Mouse (Mus musculus) layer of hippocampus, postnatal 10 days (tissue): Measurements from ENCODE around the gene Ptprq. TPM values are rescaled to one million over a fixed set of nuclear protein-coding genes. Genes with fewer than 3 reads are reported as not detected.

ENCODE experiments used
- DNase-seq, 2 experiments: peaks; one replicate each; pipeline ENCODE4 v3.0.0; 2021; ENCODE audit warnings: low spot score in 2 of 2
- total RNA-seq, 2 experiments: library from RNA; stranded (reverse); gene quantifications; 2 replicates each; pipeline ENCODE4 v1.2.3; 2021

Ptprq gene
- total RNA-seq, 2 experiments from 2014 or later: 0.40 to 0.41 TPM

DNA sequence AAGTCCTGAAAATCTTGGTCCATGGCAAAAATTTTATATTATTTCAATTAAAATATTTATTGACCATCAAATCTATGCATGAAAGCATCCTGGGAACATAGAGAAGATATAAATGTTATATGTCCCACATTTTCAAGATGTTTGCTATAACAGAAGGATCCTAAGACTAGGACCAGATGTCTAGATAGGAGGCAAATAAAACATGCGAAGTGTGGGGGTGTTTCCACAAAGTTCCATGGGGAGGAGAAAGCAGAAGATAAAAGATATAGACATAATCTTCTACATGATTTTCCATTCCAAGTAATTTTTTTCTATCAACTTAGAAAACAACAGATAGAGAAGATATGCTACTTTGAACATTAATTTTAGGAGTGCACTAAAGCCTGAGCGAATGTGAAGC lies 70.2 kb downstream of the Ptprq start:
- DNase-seq: no peak

DNA sequence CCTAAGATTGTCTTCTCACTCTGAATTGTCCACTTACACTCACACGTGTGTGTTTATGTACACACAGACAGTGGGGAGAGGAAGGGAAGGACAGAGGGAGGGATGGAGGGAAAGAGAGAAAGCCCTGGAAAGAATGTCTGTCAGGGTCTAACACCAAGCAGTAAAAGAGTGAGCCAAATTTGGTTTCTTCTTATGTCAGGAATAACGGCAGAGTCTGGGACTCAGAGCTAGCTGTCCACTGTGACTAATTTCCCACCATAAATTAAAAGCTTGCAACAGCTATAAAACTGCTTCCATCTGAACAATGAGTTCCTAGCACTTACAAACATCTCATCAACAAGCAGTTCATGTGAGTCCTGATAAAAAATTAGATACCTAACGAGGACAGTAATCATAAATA lies 91.7 kb downstream of the Ptprq start:
- no peak for DNase-seq

DNA sequence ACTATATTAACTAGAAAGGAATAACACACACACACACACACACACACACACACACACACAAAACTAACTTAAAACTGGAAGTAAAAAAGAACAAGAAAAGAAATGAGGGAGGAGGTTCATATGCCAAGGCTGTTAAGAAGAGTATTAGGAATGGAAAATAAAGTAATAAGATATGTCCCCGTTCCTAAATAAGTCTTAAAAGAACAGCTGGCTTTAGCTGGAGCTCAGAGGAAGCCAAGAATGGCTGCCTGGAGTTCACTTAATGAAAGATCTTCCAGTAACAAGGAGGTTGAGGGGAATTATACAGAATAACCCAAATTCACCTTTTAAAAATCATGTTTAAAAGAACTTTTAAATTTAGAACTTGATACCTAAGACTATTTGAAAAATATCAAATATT lies 93.2 kb downstream of the Ptprq start:
- no peak for DNase-seq

DNA sequence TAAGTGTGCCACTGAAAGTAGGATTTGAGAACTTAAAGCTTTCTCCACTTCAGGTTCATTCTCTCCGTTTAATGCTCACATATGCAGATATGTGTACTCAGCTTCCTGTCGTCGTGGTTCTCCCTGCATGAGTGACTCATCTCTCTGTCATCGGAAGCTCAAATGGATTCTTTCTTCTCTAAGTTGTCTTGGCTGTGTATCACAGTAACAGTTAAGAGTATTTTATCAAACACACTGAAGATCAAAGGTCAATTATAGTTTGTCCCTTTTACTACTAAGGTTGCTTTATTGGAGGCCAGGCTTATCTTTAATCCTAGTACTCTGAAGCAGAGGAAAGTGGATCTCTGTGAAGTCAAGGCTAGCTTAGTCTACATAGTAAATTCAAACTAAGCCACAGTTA lies 95.6 kb downstream of the Ptprq start:
- DNase-seq: no peak

DNA sequence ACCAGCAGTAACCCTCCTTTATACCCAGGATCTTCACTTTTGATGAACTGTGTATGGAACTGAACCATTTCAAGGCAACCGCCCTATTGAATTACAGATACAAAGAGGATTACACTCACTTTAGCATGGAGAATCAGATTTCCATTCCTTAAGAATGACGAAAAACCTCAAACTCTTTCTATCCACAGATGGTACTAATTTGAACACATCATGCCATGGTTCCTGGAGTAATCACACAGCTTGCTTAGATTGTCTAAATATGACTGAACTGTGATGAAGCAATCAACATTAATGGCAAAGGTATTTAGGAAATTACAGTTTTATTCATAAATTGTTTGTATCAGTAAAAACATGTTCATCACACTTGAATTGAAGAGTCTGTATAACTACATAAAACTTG lies 104.4 kb downstream of the Ptprq start:
- no peak for DNase-seq

DNA sequence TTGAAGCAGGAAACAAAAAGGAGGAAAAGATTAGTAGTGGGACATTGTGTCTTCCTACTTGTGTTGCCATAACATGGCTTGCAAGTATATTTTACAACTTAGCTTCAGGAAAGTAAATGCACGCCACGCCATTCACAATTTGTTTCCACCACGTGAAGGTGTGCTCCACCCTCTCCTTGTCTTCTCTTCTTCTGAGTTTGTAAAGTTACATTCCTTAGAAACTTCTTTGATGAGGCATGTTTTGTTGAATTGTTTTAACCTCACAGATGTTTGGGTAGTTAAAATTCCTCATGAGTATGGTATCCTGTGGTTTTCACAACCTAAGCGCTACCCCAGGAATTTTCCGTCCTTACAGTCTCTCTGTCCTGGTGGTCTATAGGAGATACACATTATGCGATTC lies 118.5 kb downstream of the Ptprq start:
- no peak for DNase-seq

DNA sequence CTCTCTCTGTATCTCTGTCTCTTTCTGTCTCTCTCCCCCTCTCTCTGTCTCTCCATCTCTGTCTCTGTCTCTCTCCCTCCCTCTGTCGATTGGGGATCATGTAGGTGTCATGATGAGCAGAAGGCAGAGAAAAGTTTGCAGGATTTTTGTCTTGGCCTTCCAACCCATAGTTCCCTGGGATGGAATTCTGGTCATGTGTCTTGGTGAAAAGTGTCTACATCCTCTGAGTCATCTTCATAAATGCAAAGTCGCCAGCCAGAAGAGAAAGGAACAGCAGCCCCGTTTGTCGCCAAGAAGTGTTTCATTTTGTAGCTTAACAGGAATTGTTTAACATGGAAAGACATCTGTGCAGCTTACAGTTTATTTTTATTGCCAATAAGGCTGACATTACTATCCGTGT lies 136.5 kb downstream of the Ptprq start:
- no peak for DNase-seq

DNA sequence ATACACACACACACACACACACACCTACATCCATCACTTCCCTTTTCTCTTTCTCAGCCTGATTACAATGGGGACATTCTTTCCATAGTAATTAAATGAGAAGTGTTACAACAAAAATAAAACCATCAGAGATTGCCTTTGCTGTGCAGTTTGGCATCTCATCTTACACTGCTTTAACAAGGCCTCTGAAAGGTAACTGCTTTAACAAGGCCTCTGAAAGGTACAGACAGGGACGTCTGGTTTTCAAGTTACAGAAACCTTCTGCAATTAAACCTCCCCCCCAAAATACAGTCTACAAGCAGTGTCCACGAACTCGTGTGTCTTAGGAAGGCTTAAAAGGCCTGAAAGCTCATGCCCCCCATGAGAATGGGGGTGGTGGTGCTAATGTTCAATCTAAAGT lies 150.8 kb downstream of the Ptprq start:
- no peak for DNase-seq

DNA sequence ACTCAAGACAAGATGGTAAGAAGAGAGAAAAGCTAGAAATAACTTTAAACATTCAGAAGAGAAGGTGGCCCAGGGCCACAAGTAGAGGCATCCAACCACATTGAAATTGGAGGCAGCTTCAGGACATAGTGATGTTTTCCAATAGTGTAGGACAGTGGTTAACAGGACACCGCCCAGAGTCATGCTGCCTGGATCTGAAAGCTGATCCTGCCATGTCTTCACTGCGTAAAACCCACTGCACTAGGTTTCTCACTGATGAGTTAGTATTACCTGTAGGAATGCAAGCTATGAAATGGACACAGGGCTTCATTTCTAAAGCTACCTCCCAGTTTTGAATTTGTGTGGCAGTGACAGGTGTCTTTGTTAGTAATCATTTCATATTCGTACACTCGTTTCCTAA lies 151.6 kb downstream of the Ptprq start:
- no peak for DNase-seq

DNA sequence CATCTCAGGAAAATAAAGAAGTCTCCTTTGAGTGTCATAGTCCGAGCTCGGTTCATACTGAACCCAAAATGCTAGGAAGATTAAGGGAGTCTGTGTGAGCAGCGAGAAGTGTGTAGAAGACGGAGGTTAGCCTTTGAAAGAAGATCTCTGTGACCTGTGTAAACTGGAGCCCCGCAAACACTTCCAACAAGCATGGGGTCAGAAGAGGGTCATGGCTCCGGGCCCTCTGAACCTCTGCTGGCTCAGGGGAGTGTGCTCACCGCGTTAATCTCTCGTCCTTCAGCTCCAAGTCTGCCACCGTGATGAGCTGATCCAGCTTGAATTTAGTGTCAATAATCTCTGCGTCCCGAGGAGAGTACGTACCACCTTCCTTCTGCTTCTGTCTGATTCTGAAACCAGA lies 157.0 kb downstream of the Ptprq start:
- no peak for DNase-seq

DNA sequence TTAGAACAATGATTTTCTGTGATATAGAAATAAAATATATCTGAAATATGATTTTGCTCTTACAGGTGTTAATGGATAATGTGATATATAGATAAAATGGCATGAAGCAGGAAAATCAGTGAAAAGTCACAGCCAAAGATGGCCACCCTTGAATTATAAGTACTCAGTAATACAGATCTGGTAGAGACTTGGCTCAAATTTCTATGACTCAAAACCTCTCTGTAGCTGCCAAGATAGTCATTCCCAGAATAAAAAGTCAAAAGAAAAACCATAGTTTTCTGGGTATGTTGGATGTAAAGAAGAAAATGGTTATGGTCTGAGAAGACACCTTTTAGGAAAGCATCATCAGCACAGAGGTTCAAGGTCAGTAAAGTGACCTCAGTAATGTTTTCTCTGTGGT lies 159.0 kb downstream of the Ptprq start:
- no peak for DNase-seq

DNA sequence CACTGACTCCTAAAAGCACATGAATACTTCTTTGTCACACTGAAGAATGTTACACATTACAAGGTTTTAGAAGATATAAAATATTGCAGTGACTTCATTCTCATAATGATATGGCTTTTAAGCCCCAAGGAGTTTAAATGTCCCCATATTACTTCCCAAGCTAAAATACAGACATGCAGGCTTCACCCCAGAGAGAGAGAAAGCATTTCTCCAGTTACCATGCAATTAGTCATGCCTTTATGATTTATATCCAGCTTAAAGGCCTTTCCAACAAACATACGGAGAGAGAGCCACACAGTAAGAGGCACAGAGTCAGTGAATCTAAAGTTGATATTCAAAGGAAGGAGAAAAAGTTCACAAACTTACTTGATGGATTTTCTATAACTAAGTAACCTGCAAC lies 176.8 kb downstream of the Ptprq start:
- no peak for DNase-seq

DNA sequence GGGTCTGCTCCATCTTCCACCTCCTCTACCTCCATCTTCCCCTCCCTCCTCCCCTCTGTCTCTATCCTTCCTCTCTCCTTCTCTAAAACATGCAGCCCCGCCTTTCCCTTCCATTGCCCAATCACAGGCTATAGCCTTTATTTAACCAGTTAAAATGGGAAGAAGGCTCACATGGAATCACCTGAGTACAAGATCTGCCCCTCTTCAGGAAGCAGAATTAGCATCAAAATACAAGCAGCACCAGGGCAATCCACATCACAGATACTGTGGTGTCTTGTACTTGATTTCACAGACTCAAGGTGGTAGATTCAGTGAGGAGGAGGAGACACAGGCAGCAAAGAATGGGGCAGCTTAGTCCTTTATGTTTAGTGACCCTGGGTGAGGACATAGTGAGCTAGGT lies 191.1 kb downstream of the Ptprq start:
- DNase-seq: no peak

DNA sequence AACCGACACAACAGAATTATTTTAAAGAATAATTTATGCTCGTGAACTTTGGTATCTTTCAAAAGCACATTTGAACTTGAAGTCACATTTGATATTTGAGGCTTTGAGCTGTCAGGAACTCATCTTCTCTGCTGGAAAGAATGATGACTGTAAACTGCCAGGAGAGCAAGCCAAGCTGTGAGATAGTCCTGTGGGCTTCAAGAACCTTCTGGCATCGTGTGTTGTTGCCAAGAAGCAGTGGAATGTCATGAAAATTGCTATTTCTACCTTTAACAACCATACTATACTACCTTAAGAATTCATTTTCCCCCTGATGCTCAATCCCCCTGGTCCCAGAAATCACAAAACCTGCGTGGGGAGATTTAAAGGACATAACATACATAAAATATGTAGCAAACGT lies 200.6 kb downstream of the Ptprq start:
- DNase-seq: no peak

DNA sequence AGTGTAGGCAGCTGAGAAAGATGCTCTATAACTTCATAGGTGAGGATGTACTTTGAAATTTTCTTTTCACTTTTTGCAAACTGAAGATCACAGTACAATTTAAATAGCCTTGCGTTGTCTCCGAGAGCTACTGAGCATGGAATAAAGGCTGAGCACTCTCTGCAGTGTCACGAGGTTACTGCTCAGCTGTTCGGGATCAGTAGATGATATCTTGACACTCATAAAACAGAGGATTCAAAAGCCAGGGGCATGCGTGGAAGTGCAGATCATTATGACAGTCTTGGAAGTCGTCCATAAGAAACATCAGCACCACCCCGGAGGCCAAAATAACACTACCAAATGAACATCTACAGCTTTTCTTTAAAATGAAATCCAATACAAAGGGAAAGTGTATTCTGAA lies 203.2 kb downstream of the Ptprq start:
- DNase-seq: no peak

DNA sequence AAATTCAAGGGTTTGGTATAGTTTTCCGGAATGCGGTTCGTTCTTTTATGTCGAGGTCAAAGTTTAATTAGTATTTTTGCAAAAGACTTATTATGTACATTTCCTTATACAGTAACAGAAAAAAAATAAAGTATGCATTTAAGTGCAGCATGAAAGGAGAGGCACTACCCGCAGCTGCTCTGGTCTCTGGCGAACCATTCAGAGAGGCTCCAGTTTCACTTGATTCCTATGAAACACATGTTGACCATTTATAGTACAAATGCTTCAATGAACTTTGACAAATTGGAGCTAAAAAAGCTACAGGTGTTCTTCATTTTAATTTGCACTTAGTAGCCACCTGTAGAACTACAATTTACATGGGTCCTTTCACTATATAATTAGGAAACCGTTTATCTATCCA lies 205.1 kb downstream of the Ptprq start:
- no peak for DNase-seq

DNA sequence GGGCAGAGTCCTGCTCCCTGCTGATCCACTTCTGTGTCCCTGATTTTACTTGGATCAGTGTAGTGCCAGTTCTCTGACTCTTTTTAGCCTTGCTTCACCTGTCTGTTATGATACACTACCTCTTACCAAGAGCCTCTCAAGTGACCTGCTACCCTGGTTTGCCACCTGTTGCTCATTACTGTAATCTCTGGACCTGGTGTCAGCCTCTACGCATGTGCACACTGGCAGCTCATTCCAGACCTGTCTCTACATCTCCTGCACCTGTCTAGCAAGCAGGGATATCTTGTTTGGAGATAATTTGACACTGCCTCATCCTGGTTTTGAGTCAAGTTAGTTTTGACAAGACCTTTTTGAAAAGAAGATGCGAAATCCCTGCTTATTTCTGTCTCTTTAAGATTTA lies 213.5 kb downstream of the Ptprq start:
- no peak for DNase-seq

DNA sequence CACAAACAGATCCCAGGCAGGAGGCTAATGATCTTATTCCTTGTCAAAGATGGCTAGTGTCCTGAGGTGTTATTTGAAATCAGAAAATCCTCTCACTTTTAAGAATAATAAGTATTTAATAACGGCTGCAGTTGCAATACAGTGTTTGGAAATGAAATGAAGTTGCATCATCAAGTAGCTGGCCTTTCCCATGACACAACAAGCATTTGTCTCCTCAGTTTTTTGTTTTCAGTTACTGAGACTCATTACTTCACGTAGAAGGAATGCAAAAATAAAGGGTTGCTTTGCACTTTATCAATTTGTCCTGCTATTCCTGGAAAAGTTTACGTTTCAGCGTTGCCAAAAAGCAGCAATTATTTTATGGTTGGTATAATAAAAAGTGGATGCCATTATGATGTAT lies 216.4 kb downstream of the Ptprq start:
- DNase-seq: no peak

DNA sequence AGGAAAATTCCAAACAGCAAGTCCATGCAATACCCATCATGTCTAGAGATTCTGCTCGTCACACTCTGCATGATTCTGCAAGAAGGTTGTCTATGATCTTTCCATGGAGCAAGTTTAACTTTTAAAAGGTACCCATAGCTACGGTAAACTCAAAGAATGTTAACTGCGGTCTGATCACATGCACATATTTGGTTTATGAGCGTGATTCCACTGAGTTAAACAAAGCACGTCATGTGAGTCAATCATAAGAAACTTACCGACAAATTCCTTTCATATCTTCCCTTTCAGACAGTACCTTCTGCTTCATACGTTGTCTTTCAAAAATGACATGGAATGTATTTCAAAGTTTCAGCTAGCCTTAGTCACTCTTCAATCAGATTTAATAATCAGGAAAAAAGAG lies 217.7 kb downstream of the Ptprq start:
- no peak for DNase-seq

DNA sequence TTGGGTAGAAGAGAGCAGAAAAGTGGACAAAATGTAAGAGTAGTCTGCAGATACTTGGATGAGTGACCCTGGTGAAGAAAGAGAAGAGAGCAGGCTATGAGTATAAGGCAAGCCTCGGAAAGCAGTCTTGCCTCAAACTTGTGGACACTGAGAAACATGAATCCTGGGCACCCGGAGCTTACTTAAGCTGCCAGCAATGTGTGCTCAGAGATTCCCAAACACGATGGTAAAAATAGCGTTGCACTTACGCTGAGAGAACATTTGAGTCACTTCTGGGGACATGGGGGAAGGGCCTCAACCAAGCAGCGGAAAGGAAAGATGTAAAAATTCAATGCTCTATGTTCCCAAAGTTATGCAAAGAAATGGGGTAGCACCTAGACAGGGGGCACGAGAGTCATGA lies 220.2 kb downstream of the Ptprq start:
- DNase-seq: no peak

DNA sequence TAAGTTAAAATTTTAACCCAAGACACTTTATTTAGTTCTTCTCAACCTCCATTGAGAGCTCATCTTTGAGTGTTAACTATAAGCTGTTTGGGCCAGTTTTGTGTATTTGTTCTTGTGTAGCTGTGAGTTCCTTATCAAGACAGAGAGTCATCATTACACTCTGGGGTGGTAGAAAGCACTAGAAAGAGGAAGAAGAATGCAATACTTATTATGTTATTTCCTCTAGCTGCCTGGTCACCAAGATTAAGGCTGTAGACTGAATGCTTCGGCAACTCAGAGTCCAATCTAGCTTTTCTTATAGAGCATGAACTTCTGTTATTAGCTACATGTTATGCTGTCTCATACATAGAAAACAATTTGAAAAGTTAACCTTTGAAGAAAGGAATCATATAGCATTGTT lies 223.4 kb downstream of the Ptprq start:
- no peak for DNase-seq

DNA sequence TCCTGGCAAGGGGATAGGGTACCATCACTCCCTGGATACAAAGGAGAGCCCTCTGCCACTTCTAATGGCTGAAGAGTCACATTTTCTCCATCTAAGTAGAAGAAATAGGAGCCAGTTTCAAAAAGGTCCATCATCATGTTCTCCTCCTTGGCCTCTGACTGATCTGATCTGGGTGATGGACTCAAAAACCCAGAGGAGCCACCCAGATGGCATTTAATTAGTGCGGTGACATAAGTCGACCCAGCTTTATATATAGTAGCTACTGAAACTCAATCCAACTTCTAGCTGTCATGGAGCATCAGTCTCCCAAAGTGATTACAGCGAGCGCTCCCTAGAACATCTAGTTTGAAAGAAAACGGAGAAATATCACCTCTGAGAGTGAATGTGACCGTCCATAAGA lies 225.3 kb downstream of the Ptprq start, which contains the start of gene Myf6:
TSS of gene Myf6 (minus strand) at position 170 of the 400 bp plus-strand sequence.
- no peak for DNase-seq

DNA sequence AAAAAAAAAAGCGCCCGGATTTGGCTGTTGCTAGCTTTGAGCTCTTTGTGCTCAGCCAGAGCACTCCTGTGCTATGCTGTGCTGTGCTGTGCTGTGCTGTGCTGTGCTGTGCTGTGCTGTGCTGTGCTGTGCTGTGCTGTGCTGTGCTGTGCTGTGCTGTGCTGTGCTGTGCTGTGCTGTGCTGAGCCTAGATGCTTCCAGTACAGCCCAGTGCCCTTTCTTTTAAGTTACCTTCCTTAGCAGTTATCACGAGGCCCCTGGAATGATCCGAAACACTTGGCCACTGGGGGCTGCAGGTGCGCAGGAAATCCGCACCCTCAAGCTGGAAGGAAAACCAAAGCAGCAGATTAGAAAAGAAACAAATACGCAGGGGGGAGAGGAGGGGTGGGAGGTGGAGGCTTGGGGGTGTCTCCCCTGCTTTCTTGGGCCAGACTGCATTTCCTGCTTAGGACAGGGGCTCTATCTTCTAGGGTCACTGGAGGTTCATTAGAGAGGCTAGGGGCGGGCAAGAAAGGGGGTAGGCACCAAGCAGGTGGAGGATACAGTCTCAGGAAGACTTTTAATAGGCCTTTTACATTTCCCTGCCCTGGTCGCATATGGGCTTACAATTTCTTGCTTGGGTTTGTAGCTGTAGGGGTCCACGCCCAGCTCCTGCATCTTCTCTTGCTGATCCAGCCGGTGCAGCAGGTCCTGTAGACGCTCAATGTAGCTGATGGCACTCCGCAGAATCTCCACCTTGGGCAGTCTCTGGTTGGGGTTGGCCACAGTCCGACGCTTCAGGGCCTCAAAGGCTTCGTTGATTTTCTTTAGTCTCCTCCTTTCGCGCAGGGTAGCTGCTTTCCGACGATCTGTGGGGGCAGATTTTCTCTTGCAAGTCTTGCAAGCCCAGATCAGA lies 226.0 kb downstream of the Ptprq start:
- DNase-seq: no peak
